9 mouse cellular contexts compared by ENCODE assay signal in genomic region chr9:36965720-36966119, GRCm38 (mm10).
DNase-seq lines count a peak whose midpoint lies in the region; ATAC-seq and TF ChIP-seq lines count a peak whose summit lies in the region.
"Had no signal": no experiment of that assay in that cellular context is flagged by ENCODE, and none has a peak within 500 bp of the region (broad histone marks: within the 10 kb centered on the region; RNA-seq: fewer than 3 reads in every experiment).

No protein-coding gene starts in this region.

- no peak overlapping the region for H3K4me2 ChIP-seq in liver, postnatal 0 days (ENCODE audit: low read depth, low read length)
- H3K4me2 ChIP-seq: limb, embryonic 15.5 days had no signal

- no peaks in the 10 kb centered on the region for H3K4me1 ChIP-seq in liver, postnatal 0 days (ENCODE audit: insufficient read depth)

- no peaks in the 10 kb centered on the region for H3K9me3 ChIP-seq in liver, postnatal 0 days (ENCODE audit: low read length)
- H3K9me3 ChIP-seq: limb, embryonic 15.5 days had no signal

- H3K27me3 ChIP-seq in liver, postnatal 0 days (ENCODE audit: insufficient read depth, low read length): no peaks in the 10 kb centered on the region

- no peak overlapping the region for H3K27ac ChIP-seq in left cerebral cortex, adult 2 months
- H3K27ac ChIP-seq in liver, postnatal 0 days (ENCODE audit: low read depth): no peak overlapping the region
- H3K27ac ChIP-seq: limb, embryonic 15.5 days had no signal

- DNase-seq in CD4-positive, CD25-positive, alpha-beta regulatory T cell, adult 2 months (ENCODE audit: low read depth, low spot score): peak; percentile 43
- DNase-seq in left cerebral cortex, adult 2 months (ENCODE audit: extremely low spot score in 1 of 2, low spot score in 2 of 2): no peak
- DNase-seq in left cerebral cortex, adult 18-20 months (ENCODE audit: low spot score in 2 of 2): no peak
- peak; percentile 87 for DNase-seq in brain, embryonic 14.5 days (ENCODE audit: low read depth)
- DNase-seq in liver, postnatal 0 days: no peak
- no peak for DNase-seq in adrenal gland, adult (ENCODE audit: inconsistent age in 2 of 2, low spot score in 1 of 2)

- no peaks in the 10 kb centered on the region for H3K36me3 ChIP-seq in liver, postnatal 0 days (replicated peaks; ENCODE audit: insufficient read depth, low read length)
- H3K36me3 ChIP-seq: limb, embryonic 15.5 days had no signal

- TF ChIP-seq POLR2A in brain, embryonic 14.5 days (IDR thresholded peaks at IDR 0.05; ENCODE audit: borderline replicate concordance, extremely low read depth, insufficient read depth, insufficient read length, poor library complexity, severe bottlenecking): no peak

- ATAC-seq in CD4-positive, CD25-positive, alpha-beta regulatory T cell, adult 4 months: no peak
- no peak for ATAC-seq in liver, postnatal 0 days
- ATAC-seq in megakaryocyte progenitor cell, adult 5-6 weeks (replicated peaks; ENCODE audit: poor library complexity): no peak

- no peak overlapping the region for H3K4me3 ChIP-seq in left cerebral cortex, adult 2 months
- H3K4me3 ChIP-seq in liver, postnatal 0 days (ENCODE audit: low read depth, low read length): no peak overlapping the region
- H3K4me3 ChIP-seq: limb, embryonic 15.5 days had no signal

- 67% methylated on average over 5 of the region's 5 CpGs for WGBS in liver, postnatal 0 days (ENCODE audit: insufficient replicate concordance)

- no peak overlapping the region for H3K9ac ChIP-seq in liver, postnatal 0 days (replicated peaks)
- H3K9ac ChIP-seq: limb, embryonic 15.5 days had no signal

- TF ChIP-seq EP300 in liver, postnatal 0 days (IDR thresholded peaks at IDR 0.05; ENCODE audit: low read depth): no peak

- intact Hi-C loops in left cerebral cortex, adult 2 months (cut with DNase I): loop anchor here (5.0 kb wide), 1 partner anchor 362 kb away; no protein-coding TSS in a partner anchor

- peak; percentile 56 for TF ChIP-seq CTCF in left cerebral cortex, adult 2 months (IDR thresholded peaks at IDR 0.05)
- peak; percentile 58; the same call in 1 of the 2 replicates for TF ChIP-seq CTCF in brain, embryonic 14.5 days (IDR thresholded peaks at IDR 0.05; ENCODE audit: borderline replicate concordance, extremely low read depth, insufficient read depth, insufficient read length)
- peak; percentile 51 for TF ChIP-seq CTCF in liver, postnatal 0 days (IDR thresholded peaks at IDR 0.05; ENCODE audit: low read depth)

Comparison
In these comparisons a context has a peak if more than half of its experiments do, and no peak if none do; other contexts are left out.
1. DNase-seq: peak in CD4-positive, CD25-positive, alpha-beta regulatory T cell, adult 2 months (single experiment) and brain, embryonic 14.5 days (single experiment); none in left cerebral cortex, adult 2 months (0 of 2), left cerebral cortex, adult 18-20 months (0 of 2), liver, postnatal 0 days (single experiment) and adrenal gland, adult (0 of 2).
2. Peak in every context shown above with its lines, with median percentiles within 50 percentile points of each other: CTCF ChIP-seq.